Mouse (Mus musculus) heart, postnatal 0 days (tissue): Measurements from ENCODE around the gene Ifna5. TPM values are rescaled to one million over a fixed set of nuclear protein-coding genes. Genes with fewer than 3 reads are reported as not detected.

Source experiments
- ATAC-seq: fragments of 200-750 bp; cut with Nextera tagmentation; 2 replicates; pipeline ENCODE4 v1.8.0; 2017; ENCODE audit warnings: low read depth, moderate number of reproducible peaks, moderate library complexity; ENCODE audit not compliant: insufficient read depth
- DNase-seq: peaks from one replicate; pipeline ENCODE4 v3.0.0-alpha.2; 2016; ENCODE audit warnings: low spot score
- H3K27ac ChIP-seq: fragments of 300-500 bp; sonication (generic); 2 replicates; pipeline ENCODE4 v1.5.1; 2014; ENCODE audit warnings: low read depth, mild to moderate bottlenecking
- H3K27me3 ChIP-seq: fragments of 300-500 bp; sonication (generic); 2 replicates; pipeline ENCODE4 v1.6.1; 2014; ENCODE audit warnings: low read length, mixed read lengths; ENCODE audit not compliant: control insufficient read depth, insufficient read depth
- H3K36me3 ChIP-seq: fragments of 300-500 bp; sonication (generic); replicated peaks from 2 replicates; pipeline ENCODE4 v1.6.1; 2014; ENCODE audit warnings: low read length, mixed read lengths; ENCODE audit not compliant: control insufficient read depth, insufficient read depth
- H3K4me1 ChIP-seq: fragments of 300-500 bp; sonication (generic); 2 replicates; pipeline ENCODE4 v1.6.1; 2014; ENCODE audit warnings: antibody characterized with exemption; ENCODE audit not compliant: control insufficient read depth, insufficient read depth
- H3K4me2 ChIP-seq: fragments of 300-500 bp; sonication (generic); 2 replicates; pipeline ENCODE4 v1.6.1; 2014; ENCODE audit warnings: low read depth, mild to moderate bottlenecking, low read length, moderate library complexity
- H3K4me3 ChIP-seq: fragments of 300-500 bp; sonication (generic); 2 replicates; pipeline ENCODE4 v1.5.1; 2014; ENCODE audit warnings: low read depth, low read length
- H3K9ac ChIP-seq: fragments of 300-500 bp; sonication (generic); replicated peaks from 2 replicates; pipeline ENCODE4 v1.6.1; 2014; ENCODE audit warnings: low read depth, low read length, mixed read lengths
- H3K9me3 ChIP-seq: fragments of 300-500 bp; sonication (generic); replicated peaks from 2 replicates; pipeline ENCODE4 v1.6.1; 2016; ENCODE audit warnings: low read length; ENCODE audit not compliant: control insufficient read depth
- CTCF ChIP-seq: IDR thresholded peaks from 2 replicates; pipeline ENCODE4 v1.5.1; 2016; ENCODE audit warnings: antibody characterized with exemption, control low read depth, low read depth
- EP300 ChIP-seq: IDR thresholded peaks from 2 replicates; pipeline ENCODE4 v1.6.1; 2016; ENCODE audit warnings: antibody characterized with exemption, low read depth
- WGBS: fragments of 180-500 bp; shearing (Covaris S2); extraction: QIAGEN DNeasy Blood & Tissue Kit; methylation state at CpG from one replicate; pipeline ENCODE4 v1.1.7; 2014; 5-methylcytosine and 5-hydroxymethylcytosine counted together
- polyA plus RNA-seq: library from polyadenylated mRNA; unstranded; fragments of >200 nt; fragmentation: Nextera tagmentation; extraction: Ambion mirVana; gene quantifications from 2 replicates; pipeline ENCODE4 v1.2.1, GENCODE M21; 2015
- total RNA-seq: library from RNA; depleted of rRNA; stranded (reverse); fragments of >200 nt; gene quantifications from 2 replicates; pipeline ENCODE4 v1.2.3, GENCODE M21; 2014; ENCODE audit warnings: low replicate concordance

Ifna5 gene
- total and polyA plus RNA-seq, 2 experiments from 2014 or later, result not detected

GRCm38 (mm10) chr4:88867366-88867925 is 32.1 kb downstream of the Ifna5 start:
- 0% methylated on average over 8 of the region's 8 CpGs for WGBS
- H3K36me3 ChIP-seq, result no peaks in the 10 kb centered on the region
- peaks cover 10% of the 10 kb centered on the region; the same call in 1 of the 2 replicates for H3K27me3 ChIP-seq
- no peaks in the 10 kb centered on the region for H3K4me1 ChIP-seq
- H3K27ac ChIP-seq, result peak overlapping the region; percentile 61
- no peaks in the 10 kb centered on the region for H3K9me3 ChIP-seq
- peak; percentile 95 for TF ChIP-seq CTCF
- TF ChIP-seq EP300, result no peak
- peak; percentile 81 for DNase-seq
- ATAC-seq, result peak; percentile 55
- peak overlapping the region; percentile 48; the same call in 1 of the 2 replicates for H3K9ac ChIP-seq
- peak overlapping the region; percentile 71 for H3K4me3 ChIP-seq
- peak overlapping the region; percentile 96 for H3K4me2 ChIP-seq

DNA sequence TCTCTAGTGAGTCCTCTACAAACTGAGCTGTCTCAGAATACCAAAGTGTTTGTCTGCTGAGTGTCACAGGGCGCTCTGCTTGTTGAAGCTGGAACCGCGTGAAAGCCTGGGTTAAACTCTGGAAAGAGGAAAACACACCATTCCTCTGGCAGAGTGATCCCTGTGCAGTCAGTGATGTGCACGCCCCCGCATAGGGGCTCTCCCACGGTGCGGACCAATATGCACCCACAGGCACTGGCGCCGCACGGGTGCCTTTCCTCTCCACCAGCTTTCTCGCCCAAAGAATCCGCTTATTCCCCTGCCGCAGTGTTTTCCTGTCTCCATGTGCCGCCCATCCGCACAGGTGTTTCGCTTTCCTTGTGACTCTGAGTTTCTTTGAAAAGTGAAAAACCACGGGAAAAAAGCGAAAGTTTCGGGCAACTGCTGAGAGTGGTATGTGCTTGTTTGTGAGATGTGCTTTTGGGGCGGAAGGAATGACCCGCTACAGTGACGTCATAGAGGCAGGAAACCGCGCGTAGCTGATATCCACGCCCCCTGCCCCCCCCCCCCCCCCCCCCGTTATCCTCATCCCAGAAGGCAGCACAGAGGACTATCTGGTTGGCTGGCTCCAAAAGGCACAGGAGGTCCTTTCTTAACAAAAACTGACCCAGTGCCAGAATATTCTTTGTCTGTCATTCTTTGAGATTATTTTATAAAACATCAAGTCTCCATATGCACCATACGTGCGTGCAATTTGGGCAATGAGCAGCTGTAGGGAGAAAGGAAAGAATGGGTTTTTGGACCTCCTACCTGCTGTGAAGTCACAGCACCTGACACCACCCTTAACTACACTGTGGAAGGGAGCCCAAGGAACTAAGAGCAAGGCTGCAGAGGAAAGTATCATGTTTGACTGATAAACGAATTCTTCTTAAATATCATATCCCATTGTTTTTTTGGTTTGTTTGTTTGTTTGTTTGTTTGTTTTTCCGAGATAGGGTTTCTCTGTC is 32.9 kb downstream of the Ifna5 start:
- peak overlapping the region; percentile 61 for H3K27ac ChIP-seq
- peak; percentile 60 for ATAC-seq
- 6% methylated on average over 31 of the region's 31 CpGs for WGBS

GRCm38 (mm10) chr4:88872691-88873090 is 37.4 kb downstream of the Ifna5 start:
- H3K9me3 ChIP-seq, result no peaks in the 10 kb centered on the region
- no peak overlapping the region for H3K4me3 ChIP-seq
- DNase-seq (peak; percentile 10), ATAC-seq (no peak)
- no peaks in the 10 kb centered on the region for H3K27me3 ChIP-seq
- no peak overlapping the region for H3K4me2 ChIP-seq
- no peak overlapping the region for H3K9ac ChIP-seq
- 2% methylated on average over 2 of the region's 2 CpGs for WGBS
- H3K36me3 ChIP-seq, result no peaks in the 10 kb centered on the region
- H3K4me1 ChIP-seq, result no peaks in the 10 kb centered on the region
- TF ChIP-seq EP300 (no peak), CTCF (peak; percentile 70)
- no peak overlapping the region for H3K27ac ChIP-seq

More for the DNA sequence above, 32.9 kb downstream of the Ifna5 start:
- Histone ChIP-seq H3K4me2 (peak overlapping the region; percentile 96), H3K36me3 (no peaks in the 10 kb centered on the region), H3K9ac (peak overlapping the region; percentile 48; the same call in 1 of the 2 replicates), H3K9me3 (no peaks in the 10 kb centered on the region), H3K27me3 (peaks cover 7% of the 10 kb centered on the region; the same call in 1 of the 2 replicates), H3K4me1 (no peaks in the 10 kb centered on the region), H3K4me3 (peak overlapping the region; percentile 71)
- TF ChIP-seq EP300 (no peak), CTCF (no peak)
- peak; percentile 12 for DNase-seq

GRCm38 (mm10) chr4:88875435-88876095 is 40.2 kb downstream of the Ifna5 start:
- Histone ChIP-seq H3K4me3 (no peak overlapping the region), H3K36me3 (no peaks in the 10 kb centered on the region), H3K4me1 (no peaks in the 10 kb centered on the region), H3K27ac (no peak overlapping the region), H3K27me3 (no peaks in the 10 kb centered on the region), H3K9ac (no peak overlapping the region), H3K4me2 (no peak overlapping the region), H3K9me3 (no peaks in the 10 kb centered on the region)
- ATAC-seq (no peak), DNase-seq (no peak)
- 36% methylated on average over 4 of the region's 4 CpGs for WGBS
- TF ChIP-seq EP300, result no peak
- TF ChIP-seq CTCF, result no peak

GRCm38 (mm10) chr4:88876520-88876919 is 41.2 kb downstream of the Ifna5 start:
- Histone ChIP-seq H3K27ac (no peak overlapping the region), H3K27me3 (no peaks in the 10 kb centered on the region), H3K9me3 (no peaks in the 10 kb centered on the region), H3K4me2 (no peak overlapping the region), H3K4me3 (no peak overlapping the region), H3K4me1 (no peaks in the 10 kb centered on the region), H3K9ac (no peak overlapping the region), H3K36me3 (no peaks in the 10 kb centered on the region)
- WGBS, result 79% methylated on average over 4 of the region's 4 CpGs
- no peak for TF ChIP-seq CTCF
- ATAC-seq (no peak), DNase-seq (no peak)
